Mouse (Mus musculus): ENCODE measurements around the gene Fcho2.

Gene Fcho2

GRCm38 (mm10) chr13:98715443-98715990, 99.7 kb downstream of the Fcho2 start:
- no peak for DNase-seq (ENCODE audit: extremely low spot score, low spot score)

- no peak for DNase-seq (ENCODE audit: extremely low spot score, low spot score)
Measured at GRCm38 (mm10) chr13:98710655-98711054, 104.6 kb downstream of the Fcho2 start.

GRCm38 (mm10) chr13:98710236-98710635, 105.0 kb downstream of the Fcho2 start:
- no peak for DNase-seq (ENCODE audit: extremely low spot score, low spot score)

- no peak for DNase-seq (ENCODE audit: extremely low spot score, low spot score)
Measured at GRCm38 (mm10) chr13:98705501-98705900, 109.7 kb downstream of the Fcho2 start.

GRCm38 (mm10) chr13:98703786-98704185, 111.5 kb downstream of the Fcho2 start:
- DNase-seq (ENCODE audit: extremely low spot score, low spot score), result no peak

DNA sequence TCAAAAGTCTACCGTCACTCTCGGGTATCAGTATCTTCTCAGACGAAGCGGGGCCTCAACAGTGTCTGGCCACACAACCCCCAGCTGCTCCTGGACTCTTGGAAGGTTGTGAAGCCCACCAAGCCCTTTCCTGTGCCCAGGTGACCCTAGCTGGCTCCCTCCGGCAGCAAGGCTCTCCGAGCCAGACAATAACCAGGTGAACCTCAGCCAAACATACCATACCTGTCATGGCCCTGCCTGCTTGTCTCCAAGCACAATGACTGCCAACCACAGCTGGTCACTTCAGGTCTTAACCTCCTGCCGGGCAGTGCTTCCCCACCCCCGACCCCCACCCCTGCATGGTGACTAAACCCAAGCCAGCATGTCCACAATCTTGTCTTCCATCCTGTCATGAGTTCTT, 112.9 kb downstream of the Fcho2 start:
- DNase-seq (ENCODE audit: extremely low spot score, low spot score), result no peak

DNA sequence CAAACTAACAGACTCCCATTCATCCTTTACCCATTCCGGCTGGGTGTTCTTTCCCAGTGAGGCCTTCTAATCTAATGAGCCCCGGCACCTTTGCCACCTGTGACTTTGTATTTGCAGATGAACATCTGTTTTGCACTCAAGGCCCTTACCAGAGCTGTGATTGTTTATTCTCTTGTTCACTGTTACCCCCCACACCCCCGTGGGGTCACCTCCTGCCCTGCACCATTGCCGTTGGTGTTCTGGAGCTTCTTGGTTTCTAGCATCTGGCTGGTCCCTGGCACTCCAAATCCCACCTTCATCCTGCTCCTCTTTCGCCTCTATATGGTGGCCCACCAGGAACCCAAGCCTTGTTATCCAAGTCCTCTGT, 114.0 kb downstream of the Fcho2 start:
- DNase-seq (ENCODE audit: extremely low spot score, low spot score), result no peak

DNA sequence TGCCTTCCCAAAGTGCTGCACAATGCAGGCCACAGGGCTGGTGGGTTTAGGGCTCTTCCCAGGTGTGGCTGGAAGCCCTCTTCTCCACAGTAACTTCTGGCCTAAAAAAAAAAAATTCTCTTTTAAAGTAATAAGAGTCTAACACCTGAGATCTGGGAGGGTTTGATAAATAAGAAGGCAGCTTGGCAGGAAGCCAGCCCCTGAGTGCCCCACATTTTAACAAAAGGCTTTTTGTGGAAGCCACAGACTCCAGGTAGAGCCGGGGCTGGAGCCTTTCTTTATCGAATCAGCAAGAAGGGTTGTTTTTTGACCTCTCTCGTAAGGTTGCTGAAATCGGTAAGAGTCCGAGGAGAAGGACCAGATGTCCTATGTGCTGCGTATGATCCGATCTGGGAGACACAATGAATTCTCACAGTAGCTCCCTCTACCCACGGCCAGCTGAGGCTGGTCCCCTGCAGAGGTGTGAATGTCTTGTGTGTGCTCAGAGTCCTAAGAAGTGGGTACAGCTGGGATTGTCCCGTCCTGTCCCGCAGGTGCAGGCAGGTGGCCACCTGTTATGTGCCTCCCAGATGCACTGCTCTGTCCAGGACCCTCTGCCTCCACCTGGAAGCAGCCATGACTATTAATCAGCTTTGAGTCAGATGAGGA, 114.5 kb downstream of the Fcho2 start:
- no peak for DNase-seq (ENCODE audit: extremely low spot score, low spot score)

GRCm38 (mm10) chr13:98699982-98700540, 115.2 kb downstream of the Fcho2 start:
- no peak for DNase-seq (ENCODE audit: extremely low spot score, low spot score)

DNA sequence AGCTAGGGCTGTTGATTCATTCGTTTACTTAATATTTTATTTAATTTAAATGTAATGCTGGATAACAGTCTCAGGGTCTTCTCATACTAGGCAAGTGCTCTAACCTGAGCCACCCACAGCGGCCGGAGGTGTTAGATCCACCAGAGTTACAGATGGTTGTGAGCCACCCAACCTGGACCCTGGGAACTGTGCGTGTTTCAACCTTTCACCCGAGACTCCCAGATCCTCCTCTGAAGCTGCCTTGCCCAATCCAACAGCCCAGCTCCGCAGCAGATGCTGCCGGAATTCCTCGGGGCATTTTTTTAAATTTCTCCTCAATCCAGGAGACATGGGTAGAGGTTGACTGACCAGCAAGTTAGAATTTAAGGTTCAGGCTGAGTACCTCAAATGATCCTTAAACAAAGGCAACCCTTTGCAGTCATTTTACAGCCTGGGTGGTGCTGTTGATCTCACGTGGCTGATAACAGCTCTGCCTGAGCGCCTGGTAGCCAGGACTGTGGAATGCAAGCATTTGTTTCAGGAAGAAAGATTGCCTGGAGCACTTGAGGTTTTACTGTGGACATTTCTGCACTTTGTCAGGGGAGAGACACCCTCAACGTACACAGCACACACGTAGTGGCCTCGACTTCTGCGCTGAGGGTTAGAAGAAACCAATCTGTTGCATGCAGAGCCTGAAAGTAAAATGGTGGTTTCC, 116.1 kb downstream of the Fcho2 start:
- DNase-seq (ENCODE audit: extremely low spot score, low spot score), result no peak

GRCm38 (mm10) chr13:98696716-98697115, 118.5 kb downstream of the Fcho2 start:
- no peak for DNase-seq (ENCODE audit: extremely low spot score, low spot score)

GRCm38 (mm10) chr13:98695546-98695945, 119.7 kb downstream of the Fcho2 start:
- no peak for DNase-seq (ENCODE audit: extremely low spot score, low spot score)

- no peak for DNase-seq (ENCODE audit: extremely low spot score, low spot score)
Measured at GRCm38 (mm10) chr13:98694773-98695314, 120.4 kb downstream of the Fcho2 start, which contains the start of gene Tmem171. Tmem171 (minus strand) TSS chr13:98694834.

DNA sequence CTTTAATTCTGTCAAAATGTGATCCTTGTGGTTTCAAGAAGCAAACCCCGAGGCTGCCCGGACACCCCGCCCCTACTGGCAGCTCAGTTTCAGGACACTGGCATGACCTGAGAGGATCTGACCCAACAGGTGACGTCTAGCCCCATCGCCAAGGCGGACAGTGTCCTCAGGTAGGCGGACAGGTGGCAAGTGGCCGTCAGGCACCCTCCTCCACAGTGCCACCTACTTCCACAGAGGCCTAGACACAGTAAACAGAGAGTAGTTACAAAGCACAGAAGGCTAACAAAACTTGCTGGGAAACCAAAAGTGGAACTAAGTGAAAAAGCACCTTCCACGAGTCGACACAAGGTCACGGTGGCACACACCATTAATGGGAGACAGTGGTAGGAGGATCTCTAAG, 121.9 kb downstream of the Fcho2 start:
- DNase-seq (ENCODE audit: extremely low spot score, low spot score), result no peak

DNA sequence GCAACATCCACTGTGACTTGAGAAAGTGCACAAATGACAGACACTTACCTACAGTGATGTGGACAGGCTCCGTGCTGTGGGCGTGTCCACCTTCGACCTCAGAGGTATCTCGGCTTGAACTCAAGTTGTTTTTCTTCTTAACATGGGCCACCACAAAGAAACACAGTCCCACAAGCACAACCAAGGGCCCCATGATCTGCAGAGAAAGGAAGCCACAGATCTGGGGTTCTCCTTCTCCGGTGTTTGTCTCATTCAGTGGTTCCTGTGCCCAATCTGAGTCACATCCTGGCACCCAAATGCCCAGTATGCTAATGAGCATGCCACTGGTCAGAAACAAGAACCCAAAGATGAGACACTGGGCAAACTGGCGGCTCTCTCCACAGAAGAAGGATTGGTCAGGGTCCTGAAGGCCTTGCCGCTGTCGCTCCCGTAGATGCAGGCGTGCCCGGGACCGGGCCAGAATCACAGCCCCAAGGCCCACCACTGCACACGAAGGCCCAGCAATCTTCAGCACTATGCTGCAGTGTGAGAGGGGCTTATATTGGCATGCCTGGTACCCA, 123.2 kb downstream of the Fcho2 start:
- DNase-seq (ENCODE audit: extremely low spot score, low spot score), result no peak

DNA sequence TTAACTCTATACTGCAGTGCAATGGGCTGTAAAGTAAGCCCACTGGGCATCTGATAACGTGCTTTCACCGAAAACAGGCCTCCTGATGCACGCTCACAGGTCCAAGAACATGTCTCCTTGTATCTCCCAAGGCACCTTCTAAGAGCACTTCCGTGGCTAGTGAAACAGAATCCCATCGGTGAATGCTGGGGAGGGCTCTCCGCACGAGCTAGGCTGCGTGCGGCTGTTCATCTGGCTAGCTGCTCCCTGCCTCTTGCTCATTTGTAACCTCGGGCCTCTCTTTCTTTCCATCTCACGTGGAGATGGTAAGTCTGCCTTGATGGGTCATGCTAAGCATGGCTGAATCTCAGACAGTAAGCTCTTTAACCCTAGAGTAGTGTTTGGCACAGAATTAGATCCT, 124.4 kb downstream of the Fcho2 start:
- no peak for DNase-seq (ENCODE audit: extremely low spot score, low spot score)

DNA sequence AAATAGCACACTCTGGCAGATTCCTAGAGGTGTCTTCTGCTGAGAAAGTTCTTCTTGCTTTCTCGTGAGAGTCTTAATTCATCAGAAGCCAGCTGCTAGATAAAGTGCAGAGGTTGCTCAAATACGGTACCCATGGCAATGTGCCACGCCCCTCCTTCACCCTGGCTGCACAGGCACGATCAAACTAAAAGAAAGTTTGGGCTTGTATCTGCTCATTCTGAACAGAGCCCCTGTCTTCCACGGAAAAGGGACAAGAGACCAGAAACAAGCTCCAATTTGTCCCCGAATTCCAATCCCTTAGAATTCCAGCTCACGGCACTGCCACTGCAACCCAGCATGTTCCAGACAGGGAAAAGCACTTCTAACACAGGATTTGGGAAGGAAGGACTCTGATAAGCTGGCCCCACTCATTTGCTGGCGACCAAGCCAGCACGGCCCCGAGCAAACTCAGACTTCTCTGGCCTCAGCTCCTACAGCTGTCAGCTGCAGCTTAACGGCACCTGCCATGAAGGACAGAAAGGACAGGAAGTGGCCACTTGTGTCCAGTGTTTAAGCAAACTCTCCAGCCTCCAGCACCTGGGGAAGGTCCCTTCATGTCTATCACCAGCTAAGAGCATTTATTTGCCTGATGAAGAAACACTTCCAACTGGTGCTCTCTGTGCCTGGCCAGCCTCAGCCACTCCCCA, 125.5 kb downstream of the Fcho2 start:
- DNase-seq (ENCODE audit: extremely low spot score, low spot score), result no peak

- no peak for DNase-seq (ENCODE audit: extremely low spot score, low spot score)
Measured at GRCm38 (mm10) chr13:98687931-98688330, 127.3 kb downstream of the Fcho2 start.

GRCm38 (mm10) chr13:98684144-98684900, 130.9 kb downstream of the Fcho2 start:
- no peak for DNase-seq (ENCODE audit: extremely low spot score, low spot score)

DNA sequence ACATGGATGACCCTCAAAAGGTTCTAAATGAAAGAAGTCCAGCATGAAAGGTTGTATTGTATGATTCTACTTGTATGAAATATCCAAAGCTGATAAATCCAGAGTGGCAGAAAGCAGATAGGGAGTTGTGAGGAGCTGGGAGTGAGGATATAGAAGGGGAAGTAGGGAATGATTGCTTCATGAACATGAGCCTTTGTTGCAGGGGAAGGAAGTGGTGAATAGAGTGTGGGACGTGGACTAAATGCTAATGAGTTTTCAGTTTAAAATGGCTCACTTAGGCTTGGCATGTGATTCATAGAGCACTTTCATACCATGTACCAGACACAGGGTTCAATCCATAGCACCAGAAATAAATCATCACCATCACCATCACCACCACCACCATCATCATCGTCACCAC, 131.8 kb downstream of the Fcho2 start:
- no peak for DNase-seq (ENCODE audit: extremely low spot score, low spot score)

Data from neural tube, embryonic 10.5 days (tissue).